20 mouse cellular contexts compared by ENCODE assay signal in the genomic region with DNA sequence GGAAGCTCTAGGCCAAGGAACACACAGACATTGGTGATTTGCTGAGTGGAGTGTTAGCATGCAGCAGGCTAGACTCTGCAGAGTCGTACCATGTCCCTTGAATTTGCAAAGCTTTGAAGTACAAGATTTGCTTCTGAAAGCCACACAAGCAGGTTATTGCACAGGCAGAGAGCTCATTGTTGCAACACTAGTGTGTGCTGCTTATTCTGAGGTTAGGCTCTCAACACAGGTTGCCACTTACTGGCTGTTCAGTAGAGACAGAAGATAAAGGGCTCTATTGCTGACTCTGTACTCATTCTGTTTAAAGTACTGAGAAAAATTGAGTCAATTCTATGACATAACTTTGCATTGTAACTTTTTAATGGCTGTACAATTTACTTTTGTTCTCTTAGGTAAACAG.
DNase-seq lines count a peak whose midpoint lies in the region; ATAC-seq lines count a peak whose summit lies in the region.
"Had no signal": no experiment of that assay in that cellular context is flagged by ENCODE, and none has a peak within 500 bp of the region (broad histone marks: within the 10 kb centered on the region; RNA-seq: fewer than 3 reads in every experiment).

No protein-coding gene starts in this region.

- H3K27me3 ChIP-seq in heart, embryonic 13.5 days (replicated peaks), result no peaks in the 10 kb centered on the region
- H3K27me3 ChIP-seq in lung, embryonic 16.5 days (ENCODE audit: control insufficient read depth, insufficient read depth, low read depth, low read length), result no peaks in the 10 kb centered on the region
- H3K27me3 ChIP-seq: embryonic facial prominence, embryonic 13.5 days; forebrain, embryonic 12.5 days; hindbrain, embryonic 15.5 days had no signal

- no peak for DNase-seq in heart, postnatal 36 days
- DNase-seq in lung, adult 18-20 months, result no peak
- no peak for DNase-seq in cerebellum, adult 18-20 months
- DNase-seq: adrenal gland, adult 8-10 months; adrenal gland, postnatal 36 days; cerebellum, adult 11 months; cerebellum, adult 9-10 months; cerebellum, postnatal 25 days; gastrocnemius, postnatal 10 days; heart, postnatal 10 days had no signal

- H3K4me3 ChIP-seq in heart, embryonic 13.5 days, result no peak overlapping the region
- H3K4me3 ChIP-seq in lung, embryonic 16.5 days (ENCODE audit: low read length), result no peak overlapping the region
- H3K4me3 ChIP-seq: embryonic facial prominence, embryonic 13.5 days; forebrain, embryonic 12.5 days; hindbrain, embryonic 15.5 days had no signal

- no peaks in the 10 kb centered on the region for H3K36me3 ChIP-seq in heart, embryonic 13.5 days
- no peaks in the 10 kb centered on the region for H3K36me3 ChIP-seq in lung, embryonic 16.5 days (ENCODE audit: control insufficient read depth, insufficient read depth, low read length)
- H3K36me3 ChIP-seq: embryonic facial prominence, embryonic 13.5 days; forebrain, embryonic 12.5 days; hindbrain, embryonic 15.5 days had no signal

- no peak overlapping the region for H3K9ac ChIP-seq in heart, embryonic 13.5 days
- no peak overlapping the region for H3K9ac ChIP-seq in lung, embryonic 16.5 days (ENCODE audit: low read length)
- H3K9ac ChIP-seq: embryonic facial prominence, embryonic 13.5 days; forebrain, embryonic 12.5 days; hindbrain, embryonic 15.5 days had no signal

- no peak overlapping the region for H3K4me2 ChIP-seq in heart, embryonic 13.5 days
- no peak overlapping the region for H3K4me2 ChIP-seq in lung, embryonic 16.5 days (ENCODE audit: low read depth, low read length)
- H3K4me2 ChIP-seq: embryonic facial prominence, embryonic 13.5 days; forebrain, embryonic 12.5 days; heart, embryonic 11.5 days; hindbrain, embryonic 15.5 days had no signal

- H3K9me3 ChIP-seq in heart, embryonic 13.5 days, result no peaks in the 10 kb centered on the region
- no peaks in the 10 kb centered on the region for H3K9me3 ChIP-seq in lung, embryonic 16.5 days (ENCODE audit: control insufficient read depth, low read length)
- H3K9me3 ChIP-seq: embryonic facial prominence, embryonic 13.5 days; forebrain, embryonic 12.5 days; hindbrain, embryonic 15.5 days had no signal

- intact Hi-C loops in heart, postnatal 36 days (cut with DNase I), result no loop called here

- whole genome bisulfite sequencing in heart, embryonic 13.5 days, result 81% methylated on average over 1 of the region's 1 CpGs
- 57% methylated on average over 1 of the region's 1 CpGs for WGBS in lung, embryonic 16.5 days

- H3K27ac ChIP-seq in heart, embryonic 13.5 days (replicated peaks), result 0 out of 2 replicates have a peak overlapping the region, but pooled peaks have one; percentile 24
- no peak overlapping the region for H3K27ac ChIP-seq in lung, embryonic 16.5 days (ENCODE audit: low read length)
- H3K27ac ChIP-seq: embryonic facial prominence, embryonic 13.5 days; forebrain, embryonic 12.5 days; hindbrain, embryonic 15.5 days had no signal

- ATAC-seq in heart, embryonic 13.5 days (ENCODE audit: extremely low read depth, insufficient number of reproducible peaks, low FRiP score, low TSS enrichment), result no peak
- peak; percentile 56; the same call in 1 of the 2 replicates for ATAC-seq in lung, embryonic 16.5 days (ENCODE audit: low read depth)
- peak; percentile 43 for ATAC-seq in granulocyte monocyte progenitor cell, adult 5-6 weeks (replicated peaks; ENCODE audit: poor library complexity, severe bottlenecking)
- ATAC-seq in megakaryocyte progenitor cell, adult 5-6 weeks (replicated peaks; ENCODE audit: poor library complexity), result peak; percentile 49
- ATAC-seq: forebrain, embryonic 16.5 days; intestine, embryonic 16.5 days had no signal

- peaks cover 21% of the 10 kb centered on the region for H3K4me1 ChIP-seq in heart, embryonic 13.5 days
- no peaks in the 10 kb centered on the region for H3K4me1 ChIP-seq in lung, embryonic 16.5 days (replicated peaks; ENCODE audit: control insufficient read depth, insufficient read depth, low read length)
- H3K4me1 ChIP-seq: embryonic facial prominence, embryonic 13.5 days; forebrain, embryonic 12.5 days; hindbrain, embryonic 15.5 days had no signal
